Mouse (Mus musculus) ES-E14 (cell line): ENCODE results near the gene Snx12.

Experiments
- CHD2 ChIP-seq: IDR thresholded peaks from 2 replicates; pipeline ENCODE4 v1.6.1; 2014; ENCODE audit warnings: mild to moderate bottlenecking, low read depth, low read length, inconsistent platforms
- HCFC1 ChIP-seq: IDR thresholded peaks from 2 replicates; pipeline ENCODE4 v1.6.1; 2012; ENCODE audit warnings: low read length, inconsistent platforms, borderline replicate concordance; ENCODE audit not compliant: insufficient read depth
- MAFK ChIP-seq: IDR thresholded peaks from 2 replicates; pipeline ENCODE4 v1.6.1; 2014; ENCODE audit warnings: mild to moderate bottlenecking, low read depth, low read length, inconsistent platforms; ENCODE audit not compliant: insufficient read depth
- ZC3H11A ChIP-seq: IDR thresholded peaks from 2 replicates; pipeline ENCODE4 v1.6.1; 2012; ENCODE audit warnings: low read depth, mild to moderate bottlenecking, inconsistent platforms, low read length, borderline replicate concordance
- ZNF384 ChIP-seq: IDR thresholded peaks from 2 replicates; pipeline ENCODE4 v1.6.1; 2012; ENCODE audit warnings: low read depth, low read length, inconsistent platforms

DNA sequence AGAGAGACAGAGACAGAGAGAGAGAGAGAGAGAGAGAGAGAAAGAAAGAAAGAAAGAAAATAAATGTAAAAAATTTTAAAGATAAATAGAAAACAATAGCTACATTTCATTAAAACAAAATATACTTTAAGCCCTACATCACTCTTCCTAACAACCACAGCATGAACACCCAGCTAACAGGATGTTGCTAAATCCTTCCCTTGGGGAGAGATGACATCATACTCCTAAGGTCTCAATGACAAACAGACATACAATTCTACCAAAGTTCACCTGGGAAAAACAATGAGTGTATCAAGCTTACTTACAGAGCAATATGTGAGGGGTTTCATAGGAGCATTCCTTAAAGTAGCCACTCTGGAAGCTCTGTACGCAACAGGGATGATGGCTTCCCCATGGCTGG is 49.0 kb downstream of the Snx12 start:
- TF ChIP-seq CHD2 = no peak
- no peak for TF ChIP-seq ZNF384
- TF ChIP-seq MAFK = no peak
- no peak for TF ChIP-seq HCFC1
- no peak for TF ChIP-seq ZC3H11A
